Mouse (Mus musculus) cerebellum, adult 2 months (tissue): ENCODE results near the gene Wdr54. TPM values are rescaled to one million over a fixed set of nuclear protein-coding genes. Genes with fewer than 3 reads are reported as not detected.
A peak's percentile ranks its signal among the peaks of the same experiment; 100 is the strongest.

ENCODE experiments used
- DNase-seq, 2 experiments: peaks; one replicate each; pipeline ENCODE4 v3.0.0; 2021
- H3K27ac ChIP-seq: fragments of 200-500 bp; 2 replicates; pipeline ENCODE4 v1.5.1; 2012; ENCODE audit warnings: low read length, control low read depth, inconsistent platforms; ENCODE audit not compliant: insufficient read depth
- H3K27me3 ChIP-seq: fragments of 200-500 bp; 2 replicates; pipeline ENCODE4 v1.6.1; 2012; ENCODE audit warnings: inconsistent platforms, mild to moderate bottlenecking, low read length, moderate library complexity; ENCODE audit not compliant: control insufficient read depth, insufficient read depth
- H3K4me1 ChIP-seq: fragments of 200-500 bp; 2 replicates; pipeline ENCODE4 v1.6.1; 2011; ENCODE audit warnings: low read length; ENCODE audit not compliant: control insufficient read depth, insufficient read depth
- H3K4me3 ChIP-seq: fragments of 200-500 bp; replicated peaks from 2 replicates; pipeline ENCODE3; 2011; ENCODE audit warnings: mild to moderate bottlenecking, low read depth, low read length, control low read depth; ENCODE audit not compliant: insufficient read depth
- CTCF ChIP-seq: fragments of 200-500 bp; IDR thresholded peaks from 2 replicates; pipeline ENCODE4 v1.5.1; 2011; ENCODE audit warnings: low read depth, mild to moderate bottlenecking, control low read depth, low read length, moderate library complexity, borderline replicate concordance; ENCODE audit not compliant: insufficient read depth
- POLR2A ChIP-seq: fragments of 200-500 bp; IDR thresholded peaks from 2 replicates; pipeline ENCODE4 v1.6.1; 2011; ENCODE audit warnings: low read length, control low read depth, borderline replicate concordance; ENCODE audit not compliant: insufficient read depth
- WGBS: fragments of 180-500 bp; shearing (Covaris S2); methylation state at CpG from one replicate; pipeline ENCODE4 v1.1.7; 2018; 5-methylcytosine and 5-hydroxymethylcytosine counted together
- polyA plus RNA-seq: library from polyadenylated mRNA; depleted of rRNA; stranded (reverse); fragments of >200 nt; gene quantifications from 2 replicates; pipeline ENCODE4 v1.2.3, GENCODE M21; 2012

The Wdr54 gene
- polyA plus RNA-seq, 1 experiment: 22.7 TPM

DNA sequence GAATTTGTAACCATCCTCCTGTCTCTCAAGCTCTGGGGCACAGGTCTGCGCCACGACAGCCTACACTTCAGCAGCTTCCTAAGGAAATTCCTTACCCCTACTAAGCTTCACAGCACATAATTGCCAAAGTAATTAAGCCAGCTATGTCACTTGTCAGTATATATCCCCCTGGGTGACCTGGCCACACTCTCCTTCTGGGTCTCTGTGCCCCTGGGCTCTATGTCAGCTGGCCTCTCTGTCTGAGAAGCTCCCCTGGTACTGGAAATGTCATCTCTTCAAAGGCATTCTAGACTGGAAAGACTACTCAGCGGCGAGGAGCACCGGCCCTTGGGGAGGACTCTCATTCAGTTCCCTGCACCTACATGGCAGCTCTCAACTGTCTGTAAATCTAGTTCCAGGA is 33.2 kb downstream of the Wdr54 start:
- H3K27me3 ChIP-seq: no peaks in the 10 kb centered on the region
- WGBS: 64% methylated on average over 5 of the region's 5 CpGs
- no peak for DNase-seq
- no peak for TF ChIP-seq POLR2A
- TF ChIP-seq CTCF: no peak
- no peak overlapping the region for H3K4me3 ChIP-seq
- H3K4me1 ChIP-seq: peaks cover 5% of the 10 kb centered on the region
- H3K27ac ChIP-seq: no peak overlapping the region

GRCm38 (mm10) chr6:83121863-83122710 is 34.1 kb downstream of the Wdr54 start:
- Histone ChIP-seq H3K4me1 (peaks cover 5% of the 10 kb centered on the region), H3K4me3 (peak overlapping the region; percentile 63), H3K27me3 (no peaks in the 10 kb centered on the region), H3K27ac (peak overlapping the region; percentile 50)
- DNase-seq: peak in 1 of 2 experiments; percentile 31
- TF ChIP-seq CTCF (no peak), POLR2A (no peak)
- WGBS: under 1% methylated on average over 50 of the region's 52 CpGs

GRCm38 (mm10) chr6:83120930-83121862 is 35.0 kb downstream of the Wdr54 start, which contains the start of gene Wbp1:
Gene Wbp1, minus strand, starts transcription at chr6:83121559.
- Histone ChIP-seq H3K27ac (peak within 1 kb of the TSS; percentile 59), H3K4me3 (peak within 1 kb of the TSS; percentile 81), H3K27me3 (no peaks in the 10 kb centered on the region), H3K4me1 (peaks cover 11% of the 10 kb centered on the region)
- under 1% methylated on average over 38 of the region's 38 CpGs for WGBS
- peak; percentile 92 to 99 for DNase-seq
- peak; percentile 70 for TF ChIP-seq POLR2A
- TF ChIP-seq CTCF: no peak

GRCm38 (mm10) chr6:83119734-83120051 is 36.5 kb downstream of the Wdr54 start:
- DNase-seq: peak in 1 of 2 experiments; percentile 41
- TF ChIP-seq CTCF: no peak
- TF ChIP-seq POLR2A: no peak
- WGBS: 17% methylated on average over 7 of the region's 7 CpGs
- Histone ChIP-seq H3K27me3 (no peaks in the 10 kb centered on the region), H3K4me1 (peaks cover 15% of the 10 kb centered on the region), H3K4me3 (no peak overlapping the region), H3K27ac (no peak overlapping the region)

DNA sequence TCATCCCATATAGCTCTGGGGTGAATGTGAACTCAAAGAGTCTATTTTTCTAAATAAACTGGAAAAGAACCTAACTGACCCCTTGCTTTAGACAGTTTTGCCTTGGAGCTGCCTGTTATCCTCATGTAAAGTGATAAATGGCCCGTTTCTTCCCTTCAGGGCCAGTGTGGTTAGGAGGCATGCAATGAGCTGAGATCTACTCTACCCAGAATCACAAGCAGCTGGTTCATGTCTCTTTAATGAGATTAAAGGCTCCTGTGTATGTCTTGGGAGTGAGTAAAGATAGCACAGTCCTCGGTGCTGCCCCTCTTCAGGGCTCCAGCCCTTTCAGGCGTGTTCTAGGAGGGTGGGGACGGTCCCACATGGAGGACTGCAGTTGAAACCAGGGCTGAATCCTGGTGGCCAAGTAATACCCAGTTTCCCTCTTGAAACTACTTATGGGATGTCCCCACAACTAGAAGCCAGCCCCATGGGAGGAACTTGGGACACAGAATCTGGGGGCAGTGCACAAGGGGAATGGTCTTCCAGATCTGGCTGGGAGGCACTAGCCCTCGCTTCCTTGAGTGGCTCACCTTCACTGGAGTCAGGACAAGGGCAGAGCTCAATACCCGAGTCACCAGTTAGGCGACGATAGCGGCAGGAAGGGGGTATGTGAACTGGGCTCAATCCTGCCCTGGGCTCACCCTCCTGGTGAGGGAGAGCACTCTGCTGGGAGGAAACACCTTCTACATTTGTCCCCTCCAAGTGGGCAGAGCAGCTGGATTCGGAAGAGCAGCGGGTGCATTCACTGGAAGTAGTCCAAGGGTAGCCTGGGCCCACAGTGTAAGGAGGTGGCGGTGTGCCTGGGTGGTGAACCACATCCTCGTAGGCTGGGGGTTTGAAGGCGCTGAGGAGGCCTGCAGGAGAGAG is 37.1 kb downstream of the Wdr54 start:
- TF ChIP-seq POLR2A: no peak
- no peak for TF ChIP-seq CTCF
- no peak overlapping the region for H3K4me3 ChIP-seq
- H3K27me3 ChIP-seq: no peaks in the 10 kb centered on the region
- WGBS: 52% methylated on average over 14 of the region's 14 CpGs
- no peak overlapping the region for H3K27ac ChIP-seq
- peaks cover 15% of the 10 kb centered on the region for H3K4me1 ChIP-seq
- no peak for DNase-seq

DNA sequence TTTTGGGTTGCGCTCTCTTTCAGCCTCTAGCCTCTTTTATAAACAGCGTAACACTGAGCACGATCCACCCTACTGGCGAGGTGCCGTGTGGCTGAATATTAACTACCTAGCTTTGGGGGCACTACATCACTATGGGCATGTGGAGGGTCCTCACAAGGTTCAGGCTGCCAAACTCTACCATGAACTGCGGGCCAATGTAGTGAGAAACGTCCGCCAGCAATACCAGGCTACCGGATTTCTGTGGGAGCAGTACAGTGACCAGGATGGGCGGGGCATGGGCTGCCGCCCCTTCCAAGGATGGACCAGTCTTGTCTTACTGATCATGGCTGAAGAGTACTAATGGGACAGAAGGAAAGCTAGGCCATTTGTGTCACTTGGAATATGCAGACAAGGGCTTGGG is 37.8 kb downstream of the Wdr54 start:
- H3K27me3 ChIP-seq: no peaks in the 10 kb centered on the region
- TF ChIP-seq POLR2A (no peak), CTCF (no peak)
- WGBS: 64% methylated on average over 11 of the region's 11 CpGs
- peak in 1 of 2 experiments; percentile 16 for DNase-seq
- peaks cover 15% of the 10 kb centered on the region for H3K4me1 ChIP-seq
- no peak overlapping the region for H3K27ac ChIP-seq
- no peak overlapping the region for H3K4me3 ChIP-seq

DNA sequence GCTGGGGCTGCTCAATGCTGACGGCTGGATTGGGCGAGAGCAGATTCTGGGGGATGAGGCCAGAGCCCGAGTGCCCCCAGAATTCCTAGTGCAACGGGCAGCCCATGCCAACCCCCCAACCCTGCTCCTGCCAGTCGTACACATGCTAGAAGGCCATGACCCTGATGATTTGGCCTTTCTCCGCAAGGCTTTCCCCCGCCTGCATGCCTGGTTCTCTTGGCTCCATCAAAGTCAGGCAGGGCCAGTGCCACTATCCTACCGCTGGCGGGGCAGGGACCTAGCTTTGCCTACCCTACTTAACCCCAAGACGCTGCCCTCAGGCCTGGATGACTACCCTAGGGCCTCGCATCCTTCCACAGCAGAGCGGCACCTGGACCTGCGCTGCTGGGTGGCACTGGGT is 38.6 kb downstream of the Wdr54 start:
- no peak for TF ChIP-seq POLR2A
- no peak for TF ChIP-seq CTCF
- Histone ChIP-seq H3K4me3 (no peak overlapping the region), H3K27me3 (no peaks in the 10 kb centered on the region), H3K4me1 (peaks cover 15% of the 10 kb centered on the region), H3K27ac (no peak overlapping the region)
- peak in 1 of 2 experiments; percentile 13 for DNase-seq
- WGBS: 85% methylated on average over 13 of the region's 13 CpGs
